In the genomic region with DNA sequence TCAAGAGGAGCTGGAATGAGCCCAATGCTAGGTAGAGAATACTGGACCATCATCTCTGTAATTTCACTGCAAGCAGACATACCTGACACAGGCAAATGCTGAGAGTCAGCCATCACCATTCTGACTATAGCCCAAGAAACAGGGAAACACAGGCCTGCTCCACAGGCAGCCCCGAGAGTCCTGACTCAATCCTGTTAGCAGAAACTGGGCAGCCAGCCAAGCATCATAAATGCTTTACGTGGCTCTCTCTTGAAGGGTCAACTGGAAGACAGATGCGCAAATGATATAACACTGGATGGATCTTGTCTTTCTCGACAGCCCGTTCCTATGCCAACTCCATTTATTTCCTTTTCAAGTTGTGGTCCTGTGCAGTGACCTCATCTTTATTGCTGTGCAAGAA, we compare ENCODE assay signal across 9 mouse cellular contexts. TPM values are rescaled to one million over a fixed set of nuclear protein-coding genes. Genes with fewer than 3 reads are reported as not detected.
DNase-seq lines count a peak whose midpoint lies in the region; ATAC-seq lines count a peak whose summit lies in the region.
"Had no signal": no experiment of that assay in that cellular context is flagged by ENCODE, and none has a peak within 500 bp of the region (broad histone marks: within the 10 kb centered on the region; RNA-seq: fewer than 3 reads in every experiment).

No protein-coding gene starts in this region.

- H3K4me2 ChIP-seq in embryonic facial prominence, embryonic 11.5 days (ENCODE audit: low read depth, low read length), result no peak overlapping the region
- H3K4me2 ChIP-seq in intestine, embryonic 15.5 days (replicated peaks), result no peak overlapping the region
- H3K4me2 ChIP-seq: liver, embryonic 15.5 days had no signal

- no peaks in the 10 kb centered on the region for H3K27me3 ChIP-seq in embryonic facial prominence, embryonic 11.5 days (ENCODE audit: control insufficient read depth, insufficient read depth, low read length)
- no peaks in the 10 kb centered on the region for H3K27me3 ChIP-seq in embryonic facial prominence, embryonic 10.5 days (replicated peaks; ENCODE audit: low read depth, poor library complexity, severe bottlenecking)
- no peaks in the 10 kb centered on the region for H3K27me3 ChIP-seq in intestine, embryonic 15.5 days (replicated peaks)
- H3K27me3 ChIP-seq: liver, embryonic 15.5 days had no signal

- H3K9ac ChIP-seq in embryonic facial prominence, embryonic 11.5 days (replicated peaks; ENCODE audit: low read length), result no peak overlapping the region
- no peak overlapping the region for H3K9ac ChIP-seq in intestine, embryonic 15.5 days
- H3K9ac ChIP-seq: liver, embryonic 15.5 days had no signal

- DNase-seq in embryonic facial prominence, embryonic 11.5 days (ENCODE audit: low spot score), result peak; percentile 36
- DNase-seq in embryonic facial prominence, embryonic 10.5 days (ENCODE audit: low spot score), result no peak
- DNase-seq in lung, postnatal 10 days, result peak; percentile 5
- DNase-seq in lung, adult 18-20 months, result no peak
- peak; percentile 23 for DNase-seq in retina, embryonic 14.5 days (ENCODE audit: low spot score)
- DNase-seq in thymus, postnatal 10 days (ENCODE audit: low spot score in 2 of 2), result no peak

- no peaks in the 10 kb centered on the region for H3K9me3 ChIP-seq in embryonic facial prominence, embryonic 11.5 days (replicated peaks; ENCODE audit: control insufficient read depth, low read length)
- no peaks in the 10 kb centered on the region for H3K9me3 ChIP-seq in embryonic facial prominence, embryonic 10.5 days
- no peaks in the 10 kb centered on the region for H3K9me3 ChIP-seq in intestine, embryonic 15.5 days
- H3K9me3 ChIP-seq: liver, embryonic 15.5 days had no signal

- H3K4me1 ChIP-seq in embryonic facial prominence, embryonic 11.5 days (ENCODE audit: control insufficient read depth, insufficient read depth, low read length), result no peaks in the 10 kb centered on the region
- no peaks in the 10 kb centered on the region for H3K4me1 ChIP-seq in embryonic facial prominence, embryonic 10.5 days
- 0 out of 2 replicates have a peak, but pooled peaks cover 4% of the 10 kb centered on the region for H3K4me1 ChIP-seq in intestine, embryonic 15.5 days (replicated peaks)
- H3K4me1 ChIP-seq: liver, embryonic 15.5 days had no signal

- no peaks in the 10 kb centered on the region for H3K36me3 ChIP-seq in embryonic facial prominence, embryonic 11.5 days (replicated peaks; ENCODE audit: control insufficient read depth, insufficient read depth, low read depth, low read length)
- no peaks in the 10 kb centered on the region for H3K36me3 ChIP-seq in embryonic facial prominence, embryonic 10.5 days (replicated peaks)
- H3K36me3 ChIP-seq in intestine, embryonic 15.5 days, result no peaks in the 10 kb centered on the region
- H3K36me3 ChIP-seq: liver, embryonic 15.5 days had no signal

- 65% methylated on average over 5 of the region's 5 CpGs for WGBS in embryonic facial prominence, embryonic 11.5 days
- WGBS in embryonic facial prominence, embryonic 10.5 days, result 80% methylated on average over 5 of the region's 5 CpGs
- 18% methylated on average over 5 of the region's 5 CpGs for WGBS in intestine, embryonic 15.5 days

- ATAC-seq in embryonic facial prominence, embryonic 11.5 days (replicated peaks; ENCODE audit: insufficient number of reproducible peaks, low FRiP score, low TSS enrichment, low read depth), result no peak
- peak; percentile 88 for ATAC-seq in intestine, embryonic 15.5 days
- ATAC-seq in inflammation-experienced regulatory T-cells, adult 6 months, result no peak

- H3K27ac ChIP-seq in embryonic facial prominence, embryonic 11.5 days (replicated peaks; ENCODE audit: low read depth, low read length), result no peak overlapping the region
- no peak overlapping the region for H3K27ac ChIP-seq in embryonic facial prominence, embryonic 10.5 days (replicated peaks)
- H3K27ac ChIP-seq in intestine, embryonic 15.5 days, result no peak overlapping the region
- H3K27ac ChIP-seq: liver, embryonic 15.5 days had no signal

- no peak overlapping the region for H3K4me3 ChIP-seq in embryonic facial prominence, embryonic 11.5 days (ENCODE audit: low read depth, low read length)
- no peak overlapping the region for H3K4me3 ChIP-seq in embryonic facial prominence, embryonic 10.5 days
- H3K4me3 ChIP-seq in intestine, embryonic 15.5 days (replicated peaks), result no peak overlapping the region
- H3K4me3 ChIP-seq: liver, embryonic 15.5 days had no signal

RNA-seq across cellular contexts. Expression of gene Kcne4, which starts 34.7 kb away (rescaled TPM):
- 1.2 and 1.3 TPM in 2 replicates for polyA plus RNA-seq in embryonic facial prominence, embryonic 11.5 days (2014; fragmentation: Nextera tagmentation; extraction: Ambion mirVana)
- polyA plus RNA-seq in embryonic facial prominence, embryonic 10.5 days (2016; fragmentation: Nextera tagmentation; extraction: Ambion mirVana), result 0.11 and 0.36 TPM in 2 replicates
- 5.7 and 6.3 TPM in 2 replicates for polyA plus RNA-seq in intestine, embryonic 15.5 days (2015; fragmentation: Nextera tagmentation; extraction: Ambion mirVana)
- polyA plus RNA-seq in inflammation-experienced regulatory T-cells, adult 6 months (2017; shearing (Covaris generic)), result not detected

Comparison
In these comparisons a context has a peak if more than half of its experiments do, and no peak if none do; other contexts are left out.
1. DNase-seq: peak in embryonic facial prominence, embryonic 11.5 days (single experiment), lung, postnatal 10 days (single experiment) and retina, embryonic 14.5 days (single experiment); none in embryonic facial prominence, embryonic 10.5 days (single experiment), lung, adult 18-20 months (0 of 2) and thymus, postnatal 10 days (0 of 2).